Mouse (Mus musculus) midbrain, postnatal 0 days (tissue): ENCODE measurements around the gene Ndufa5. TPM values are rescaled to one million over a fixed set of nuclear protein-coding genes. Genes with fewer than 3 reads are reported as not detected.

Source experiments
- ATAC-seq: fragments of 200-750 bp; cut with Nextera tagmentation; 2 replicates; pipeline ENCODE4 v1.8.0; 2017; ENCODE audit warnings: moderate number of reproducible peaks, mild to moderate bottlenecking, moderate TSS enrichment, moderate library complexity; ENCODE audit not compliant: low FRiP score
- DNase-seq: peaks from one replicate; pipeline ENCODE4 v3.0.0-alpha.2; 2015; ENCODE audit warnings: low spot score
- H3K27ac ChIP-seq: fragments of 300-500 bp; sonication (generic); 2 replicates; pipeline ENCODE4 v1.5.1; 2014; ENCODE audit warnings: low read depth, mild to moderate bottlenecking, low read length, mixed read lengths
- H3K27me3 ChIP-seq: fragments of 300-500 bp; sonication (generic); 2 replicates; pipeline ENCODE4 v1.6.1; 2014; ENCODE audit warnings: low read length, control low read depth, mixed read lengths; ENCODE audit not compliant: insufficient read depth
- H3K36me3 ChIP-seq: fragments of 300-500 bp; sonication (generic); 2 replicates; pipeline ENCODE4 v1.6.1; 2014; ENCODE audit warnings: low read length, control low read depth, mixed read lengths; ENCODE audit not compliant: insufficient read depth
- H3K4me1 ChIP-seq: fragments of 300-500 bp; sonication (generic); 2 replicates; pipeline ENCODE4 v1.6.1; 2014; ENCODE audit warnings: mild to moderate bottlenecking, control low read depth, antibody characterized with exemption, low read length, mixed read lengths; ENCODE audit not compliant: insufficient read depth
- H3K4me2 ChIP-seq: fragments of 300-500 bp; sonication (generic); 2 replicates; pipeline ENCODE4 v1.6.1; 2014; ENCODE audit warnings: low read depth, mild to moderate bottlenecking, low read length, mixed read lengths; ENCODE audit not compliant: poor library complexity, severe bottlenecking
- H3K4me3 ChIP-seq: fragments of 300-500 bp; sonication (generic); 2 replicates; pipeline ENCODE4 v1.5.1; 2014; ENCODE audit warnings: low read depth, mild to moderate bottlenecking, low read length, moderate library complexity
- H3K9ac ChIP-seq: fragments of 300-500 bp; sonication (generic); replicated peaks from 2 replicates; pipeline ENCODE4 v1.6.1; 2014; ENCODE audit warnings: mild to moderate bottlenecking, low read length, moderate library complexity, mixed read lengths; ENCODE audit not compliant: poor library complexity, severe bottlenecking
- H3K9me3 ChIP-seq: fragments of 300-500 bp; sonication (generic); 2 replicates; pipeline ENCODE4 v1.6.1; 2016; ENCODE audit warnings: low read length, control low read depth
- CTCF ChIP-seq: IDR thresholded peaks from 2 replicates; pipeline ENCODE4 v1.5.1; 2016; ENCODE audit warnings: antibody characterized with exemption, mild to moderate bottlenecking
- WGBS: fragments of 180-500 bp; shearing (Covaris S2); extraction: QIAGEN DNeasy Blood & Tissue Kit; methylation state at CpG from one replicate; pipeline ENCODE4 v1.1.7; 2014; 5-methylcytosine and 5-hydroxymethylcytosine counted together
- polyA plus RNA-seq: library from polyadenylated mRNA; unstranded; fragments of >200 nt; fragmentation: Nextera tagmentation; extraction: Ambion mirVana; gene quantifications from 2 replicates; pipeline ENCODE4 v1.2.1, GENCODE M21; 2015
- total RNA-seq: library from RNA; depleted of rRNA; stranded (reverse); fragments of >200 nt; gene quantifications from 2 replicates; pipeline ENCODE4 v1.2.3, GENCODE M21; 2014

Gene Ndufa5
- total and polyA plus RNA-seq, 2 experiments from 2014 or later: 53.8 to 553 TPM

DNA sequence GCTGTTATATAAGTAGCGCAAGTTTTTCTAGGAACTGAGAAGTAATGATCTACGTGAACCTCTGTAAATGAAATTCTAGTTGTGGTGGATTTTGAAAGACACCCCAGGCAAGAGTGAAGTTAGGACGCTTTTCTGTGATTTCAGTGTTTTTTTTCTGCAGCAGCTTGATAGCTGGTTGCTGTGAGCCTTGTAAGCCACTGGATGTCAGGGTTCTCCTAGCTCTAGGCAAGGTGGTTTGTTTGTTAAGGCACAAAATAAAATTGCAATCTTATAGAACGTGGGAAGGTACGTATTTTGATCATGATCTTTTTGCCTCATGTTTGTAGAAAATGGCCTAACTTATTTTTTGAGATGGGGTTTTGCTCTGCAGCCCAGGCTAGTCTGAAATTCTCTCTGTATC is 41.1 kb upstream of the Ndufa5 start:
- H3K36me3 ChIP-seq: no peaks in the 10 kb centered on the region
- H3K9ac ChIP-seq: no peak overlapping the region
- H3K27me3 ChIP-seq: no peaks in the 10 kb centered on the region
- no peaks in the 10 kb centered on the region for H3K9me3 ChIP-seq
- no peak overlapping the region for H3K4me3 ChIP-seq
- H3K4me1 ChIP-seq: no peaks in the 10 kb centered on the region
- 81% methylated on average over 5 of the region's 5 CpGs for WGBS
- H3K4me2 ChIP-seq: no peak overlapping the region
- DNase-seq: no peak
- H3K27ac ChIP-seq: no peak overlapping the region
- TF ChIP-seq CTCF: peak; percentile 58
- no peak for ATAC-seq

DNA sequence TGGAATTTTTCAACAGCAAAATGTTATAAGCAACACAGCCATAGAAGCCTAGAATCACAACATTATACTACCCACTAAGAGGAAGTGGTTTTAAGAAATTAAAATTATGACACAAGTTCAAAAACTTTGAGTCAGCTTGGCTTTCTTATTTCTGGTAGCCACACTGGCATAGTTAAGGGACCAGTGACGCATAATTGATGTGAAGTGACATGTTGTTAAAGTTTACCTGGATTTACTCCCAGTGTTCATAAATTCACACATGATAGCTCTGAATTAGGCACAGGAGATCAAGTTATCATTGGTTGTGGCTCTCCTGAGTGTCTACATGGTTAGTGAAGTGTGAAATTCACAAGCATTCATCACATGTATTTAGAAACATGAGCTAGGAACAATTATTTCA is 37.1 kb upstream of the Ndufa5 start:
- Histone ChIP-seq H3K4me3 (no peak overlapping the region), H3K36me3 (no peaks in the 10 kb centered on the region), H3K27ac (no peak overlapping the region), H3K27me3 (no peaks in the 10 kb centered on the region), H3K4me2 (no peak overlapping the region), H3K9ac (no peak overlapping the region), H3K9me3 (no peaks in the 10 kb centered on the region), H3K4me1 (no peaks in the 10 kb centered on the region)
- no peak for ATAC-seq
- DNase-seq: no peak
- 92% methylated on average over 1 of the region's 1 CpGs for WGBS
- no peak for TF ChIP-seq CTCF

DNA sequence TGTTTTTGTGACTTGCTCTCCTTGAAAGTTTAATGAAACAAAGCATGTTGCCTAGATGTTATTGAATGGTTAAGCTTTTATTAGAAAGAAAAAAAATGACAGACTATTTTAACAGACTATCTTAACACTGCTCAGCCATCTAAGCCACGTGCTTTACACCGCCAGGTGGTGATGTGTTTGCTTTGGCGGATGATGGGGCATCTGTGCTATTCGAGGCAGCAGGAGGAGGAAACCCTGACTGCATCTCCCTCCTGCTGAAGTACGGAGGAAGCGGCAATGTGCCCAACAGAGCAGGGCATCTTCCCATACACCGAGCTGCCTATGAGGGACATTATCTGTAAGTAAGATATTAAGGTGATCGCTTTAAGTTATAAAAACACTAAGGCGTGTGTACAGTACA is 36.3 kb upstream of the Ndufa5 start:
- TF ChIP-seq CTCF: no peak
- H3K27ac ChIP-seq: no peak overlapping the region
- H3K4me3 ChIP-seq: no peak overlapping the region
- H3K4me1 ChIP-seq: no peaks in the 10 kb centered on the region
- 85% methylated on average over 9 of the region's 9 CpGs for WGBS
- no peaks in the 10 kb centered on the region for H3K9me3 ChIP-seq
- no peaks in the 10 kb centered on the region for H3K36me3 ChIP-seq
- H3K9ac ChIP-seq: no peak overlapping the region
- ATAC-seq (no peak), DNase-seq (no peak)
- no peak overlapping the region for H3K4me2 ChIP-seq
- no peaks in the 10 kb centered on the region for H3K27me3 ChIP-seq

DNA sequence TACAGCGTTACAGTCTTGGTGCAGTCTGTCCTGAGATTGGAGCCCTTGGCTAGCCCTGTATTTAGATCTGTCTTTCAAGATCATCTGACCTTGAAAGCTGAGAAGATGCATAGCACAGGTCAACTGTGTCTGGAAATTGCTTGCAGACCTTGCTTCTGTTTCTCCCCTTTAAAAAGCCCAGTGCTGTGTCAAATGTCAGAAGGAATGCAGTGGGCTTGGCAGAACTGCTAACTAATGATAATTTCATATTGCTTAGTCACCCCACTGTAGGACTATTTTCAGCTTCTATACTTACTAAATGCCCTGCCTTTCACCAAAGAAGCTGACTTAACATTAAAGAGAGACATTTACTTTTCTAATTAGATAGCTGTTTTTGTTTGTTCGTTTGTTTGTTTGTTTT is 27.7 kb upstream of the Ndufa5 start:
- H3K4me1 ChIP-seq: peaks cover 2% of the 10 kb centered on the region; the same call in 1 of the 2 replicates
- ATAC-seq (no peak), DNase-seq (no peak)
- no peak for TF ChIP-seq CTCF
- H3K36me3 ChIP-seq: no peaks in the 10 kb centered on the region
- H3K4me2 ChIP-seq: no peak overlapping the region
- H3K4me3 ChIP-seq: no peak overlapping the region
- no peak overlapping the region for H3K9ac ChIP-seq
- no peak overlapping the region for H3K27ac ChIP-seq
- H3K9me3 ChIP-seq: no peaks in the 10 kb centered on the region
- H3K27me3 ChIP-seq: no peaks in the 10 kb centered on the region
- 86% methylated on average over 2 of the region's 2 CpGs for WGBS

- 79% methylated on average over 11 of the region's 11 CpGs for WGBS
- DNase-seq: no peak
These were observed 26.7 kb upstream of the Ndufa5 start for GRCm38 (mm10) chr6:24554427-24555086.

DNA sequence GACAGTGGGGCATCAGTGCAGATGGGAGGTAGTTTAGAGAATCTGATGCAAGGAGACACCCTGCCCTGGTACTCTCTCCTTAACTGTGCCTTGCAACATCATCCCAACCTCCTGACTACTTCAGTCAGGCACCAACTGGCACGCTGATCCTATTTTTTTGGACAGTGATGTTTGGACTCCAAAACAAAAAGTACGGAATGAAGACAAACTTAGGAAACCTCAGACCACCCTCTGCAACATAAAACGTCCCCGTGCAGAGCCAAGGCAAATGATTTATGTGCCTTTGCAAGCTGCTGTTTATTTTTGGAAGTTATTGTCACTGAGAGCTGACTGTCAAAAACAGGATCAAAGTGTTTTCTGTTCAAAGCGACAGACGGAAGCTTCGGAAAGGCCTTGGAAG is 24.2 kb upstream of the Ndufa5 start:
- Histone ChIP-seq H3K27me3 (no peaks in the 10 kb centered on the region), H3K9me3 (no peaks in the 10 kb centered on the region), H3K36me3 (no peaks in the 10 kb centered on the region), H3K27ac (no peak overlapping the region), H3K4me2 (no peak overlapping the region), H3K9ac (no peak overlapping the region), H3K4me1 (peaks cover 2% of the 10 kb centered on the region; the same call in 1 of the 2 replicates), H3K4me3 (no peak overlapping the region)
- 68% methylated on average over 7 of the region's 7 CpGs for WGBS
- DNase-seq: no peak
- no peak for ATAC-seq
- TF ChIP-seq CTCF: no peak

More at GRCm38 (mm10) chr6:24554427-24555086, 26.7 kb upstream of the Ndufa5 start:
- peaks cover 2% of the 10 kb centered on the region; the same call in 1 of the 2 replicates for H3K4me1 ChIP-seq
- H3K9ac ChIP-seq: no peak overlapping the region
- no peaks in the 10 kb centered on the region for H3K27me3 ChIP-seq
- ATAC-seq: no peak
- H3K4me2 ChIP-seq: no peak overlapping the region
- H3K9me3 ChIP-seq: no peaks in the 10 kb centered on the region
- no peaks in the 10 kb centered on the region for H3K36me3 ChIP-seq
- TF ChIP-seq CTCF: no peak
- no peak overlapping the region for H3K27ac ChIP-seq
- no peak overlapping the region for H3K4me3 ChIP-seq
